Mouse (Mus musculus) heart, adult 2 months (tissue): ENCODE data around the gene Dcun1d2. TPM values are rescaled to one million over a fixed set of nuclear protein-coding genes. Genes with fewer than 3 reads are reported as not detected.

ENCODE experiments used
- DNase-seq, 2 experiments: peaks; one replicate each; pipeline ENCODE4 v3.0.0; 2021
- H3K27ac ChIP-seq: fragments of 200-600 bp; 2 replicates; pipeline ENCODE4 v1.8.1; 2022
- H3K27me3 ChIP-seq: fragments of 200-500 bp; 2 replicates; pipeline ENCODE4 v1.6.1; 2012; ENCODE audit warnings: mild to moderate bottlenecking, low read length, inconsistent platforms, mixed read lengths; ENCODE audit not compliant: control insufficient read depth, insufficient read depth
- H3K36me3 ChIP-seq: fragments of 200-500 bp; 2 replicates; pipeline ENCODE4 v1.6.1; 2012; ENCODE audit warnings: low read length, inconsistent platforms; ENCODE audit not compliant: control insufficient read depth, insufficient read depth
- H3K4me1 ChIP-seq: fragments of 200-500 bp; 2 replicates; pipeline ENCODE4 v1.6.1; 2011; ENCODE audit warnings: low read length; ENCODE audit not compliant: control insufficient read depth, insufficient read depth
- H3K4me3 ChIP-seq: fragments of 200-600 bp; 2 replicates; pipeline ENCODE4 v1.8.1; 2022
- H3K79me2 ChIP-seq: fragments of 200-500 bp; replicated peaks from 2 replicates; pipeline ENCODE4 v1.6.1; 2012; ENCODE audit warnings: mild to moderate bottlenecking, inconsistent platforms, low read length, moderate library complexity, mixed read lengths; ENCODE audit not compliant: control insufficient read depth, insufficient read depth
- H3K9ac ChIP-seq: fragments of 200-500 bp; 2 replicates; pipeline ENCODE4 v1.6.1; 2012; ENCODE audit warnings: low read depth, mild to moderate bottlenecking, control low read depth, inconsistent platforms, low read length, mixed read lengths
- CTCF ChIP-seq: fragments of 200-600 bp; IDR thresholded peaks from 2 replicates; pipeline ENCODE4 v1.8.1; 2022; ENCODE audit warnings: antibody characterized with exemption, mild to moderate bottlenecking, moderate library complexity
- EP300 ChIP-seq: fragments of 200-500 bp; IDR thresholded peaks from 2 replicates; pipeline ENCODE4 v1.6.1; 2011; ENCODE audit warnings: low read depth, low read length, control low read depth; ENCODE audit not compliant: insufficient read depth
- POLR2A ChIP-seq: fragments of 200-500 bp; IDR thresholded peaks from 2 replicates; pipeline ENCODE4 v1.6.1; 2011; ENCODE audit warnings: mild to moderate bottlenecking, low read depth, low read length, control low read depth; ENCODE audit not compliant: insufficient read depth
- WGBS: fragments of 180-500 bp; shearing (Covaris S2); methylation state at CpG from one replicate; pipeline ENCODE4 v1.1.7; 2018; 5-methylcytosine and 5-hydroxymethylcytosine counted together
- intact Hi-C: fragments of 180-260 bp; cut with DNase I; formaldehyde crosslinking; loops from one replicate; pipeline ENCODE4 v1.15.1; 2025
- polyA plus RNA-seq: library from polyadenylated mRNA; depleted of rRNA; stranded (reverse); fragments of >200 nt; gene quantifications from 2 replicates; pipeline ENCODE4 v1.2.3, GENCODE M21; 2012
- total RNA-seq, 2 experiments: library from RNA; stranded (reverse); gene quantifications; 2 replicates each; pipeline ENCODE4 v1.2.3; 2021

The Dcun1d2 gene
- total and polyA plus RNA-seq, 3 experiments: 52.1 to 64.6 (median 63.1) TPM

GRCm38 (mm10) chr8:13276941-13277447 is 10.9 kb downstream of the Dcun1d2 start:
- no peak overlapping the region for H3K4me3 ChIP-seq
- H3K9ac ChIP-seq: no peak overlapping the region
- H3K27ac ChIP-seq: no peak overlapping the region
- intact Hi-C loops: no loop called here
- no peaks in the 10 kb centered on the region for H3K27me3 ChIP-seq
- WGBS: 91% methylated on average over 5 of the region's 5 CpGs
- no peaks in the 10 kb centered on the region for H3K79me2 ChIP-seq
- no peak for DNase-seq
- H3K36me3 ChIP-seq: no peaks in the 10 kb centered on the region
- H3K4me1 ChIP-seq: no peaks in the 10 kb centered on the region
- TF ChIP-seq POLR2A: no peak
- no peak for TF ChIP-seq CTCF
- TF ChIP-seq EP300: no peak

GRCm38 (mm10) chr8:13272834-13273233 is 15.1 kb downstream of the Dcun1d2 start:
- no peak overlapping the region for H3K27ac ChIP-seq
- intact Hi-C loops: no loop called here
- no peak for TF ChIP-seq EP300
- no peak for TF ChIP-seq CTCF
- TF ChIP-seq POLR2A: no peak
- WGBS: 92% methylated on average over 5 of the region's 5 CpGs
- no peaks in the 10 kb centered on the region for H3K4me1 ChIP-seq
- no peaks in the 10 kb centered on the region for H3K27me3 ChIP-seq
- no peak overlapping the region for H3K4me3 ChIP-seq
- no peaks in the 10 kb centered on the region for H3K36me3 ChIP-seq
- H3K9ac ChIP-seq: no peak overlapping the region
- no peaks in the 10 kb centered on the region for H3K79me2 ChIP-seq
- no peak for DNase-seq

GRCm38 (mm10) chr8:13267566-13267965 is 20.4 kb downstream of the Dcun1d2 start:
- no peak for TF ChIP-seq CTCF
- no peak overlapping the region for H3K27ac ChIP-seq
- no peak overlapping the region for H3K4me3 ChIP-seq
- no peaks in the 10 kb centered on the region; the same call in 1 of the 2 replicates for H3K27me3 ChIP-seq
- H3K4me1 ChIP-seq: no peaks in the 10 kb centered on the region
- no peaks in the 10 kb centered on the region for H3K79me2 ChIP-seq
- intact Hi-C loops: no loop called here
- no peak overlapping the region for H3K9ac ChIP-seq
- H3K36me3 ChIP-seq: no peaks in the 10 kb centered on the region
- 56% methylated on average over 2 of the region's 2 CpGs for WGBS
- DNase-seq: no peak

GRCm38 (mm10) chr8:13263376-13263775 is 24.6 kb downstream of the Dcun1d2 start:
- Histone ChIP-seq H3K27ac (no peak overlapping the region), H3K4me3 (no peak overlapping the region), H3K36me3 (no peaks in the 10 kb centered on the region), H3K4me1 (no peaks in the 10 kb centered on the region), H3K27me3 (no peaks in the 10 kb centered on the region; the same call in 1 of the 2 replicates), H3K9ac (no peak overlapping the region), H3K79me2 (no peaks in the 10 kb centered on the region)
- 77% methylated on average over 3 of the region's 3 CpGs for WGBS
- no peak for DNase-seq
- intact Hi-C loops: loop anchor here (5.0 kb wide), 1 partner anchor 286 kb away; no protein-coding TSS in a partner anchor
- TF ChIP-seq CTCF: no peak
- no peak for TF ChIP-seq EP300
- no peak for TF ChIP-seq POLR2A

GRCm38 (mm10) chr8:13254019-13254418 is 33.9 kb downstream of the Dcun1d2 start, which contains the start of gene Adprhl1:
Gene Adprhl1 (minus strand): TSS chr8:13254162.
- Histone ChIP-seq H3K4me1 (no peaks in the 10 kb centered on the region), H3K36me3 (no peaks in the 10 kb centered on the region), H3K27ac (peak within 1 kb of the TSS; percentile 98), H3K79me2 (no peaks in the 10 kb centered on the region), H3K27me3 (no peaks in the 10 kb centered on the region), H3K4me3 (peak within 1 kb of the TSS; percentile 53), H3K9ac (peak within 1 kb of the TSS; percentile 78)
- peak; percentile 72; the same call in 1 of the 2 replicates for TF ChIP-seq POLR2A
- TF ChIP-seq EP300: peak; percentile 94
- TF ChIP-seq CTCF: peak; percentile 85
- 23% methylated on average over 8 of the region's 8 CpGs for WGBS
- DNase-seq: peak; percentile 73 to 85
- intact Hi-C loops: loop anchor here (1.0 kb wide), 1 partner anchor 40 kb away; no protein-coding TSS in a partner anchor

GRCm38 (mm10) chr8:13253413-13253812 is 34.5 kb downstream of the Dcun1d2 start:
- Histone ChIP-seq H3K27ac (peak overlapping the region; percentile 98), H3K4me1 (no peaks in the 10 kb centered on the region), H3K4me3 (peak overlapping the region; percentile 53), H3K36me3 (no peaks in the 10 kb centered on the region), H3K27me3 (no peaks in the 10 kb centered on the region), H3K79me2 (no peaks in the 10 kb centered on the region), H3K9ac (peak overlapping the region; percentile 78)
- intact Hi-C loops: loop anchor here (2.0 kb wide), 1 partner anchor 23 kb away; no protein-coding TSS in a partner anchor
- DNase-seq: no peak
- WGBS: 52% methylated on average over 5 of the region's 5 CpGs
- TF ChIP-seq CTCF (no peak), EP300 (no peak), POLR2A (no peak)
